Mouse (Mus musculus) neural tube, embryonic 12.5 days (tissue): ENCODE data around the gene Pofut2. TPM values are rescaled to one million over a fixed set of nuclear protein-coding genes. Genes with fewer than 3 reads are reported as not detected.

Experiments used
- ATAC-seq: fragments of 200-750 bp; cut with Nextera tagmentation; 2 replicates; pipeline ENCODE4 v1.8.0; 2017; ENCODE audit warnings: low read depth, mild to moderate bottlenecking, moderate TSS enrichment, moderate library complexity; ENCODE audit not compliant: low FRiP score
- H3K27ac ChIP-seq: fragments of 300-500 bp; sonication (generic); 2 replicates; pipeline ENCODE4 v1.5.1; 2016
- H3K27me3 ChIP-seq: fragments of 300-500 bp; sonication (generic); replicated peaks from 2 replicates; pipeline ENCODE4 v1.6.1; 2016; ENCODE audit warnings: mild to moderate bottlenecking
- H3K36me3 ChIP-seq: fragments of 300-500 bp; sonication (generic); 2 replicates; pipeline ENCODE4 v1.6.1; 2016; ENCODE audit warnings: mild to moderate bottlenecking
- H3K4me1 ChIP-seq: fragments of 300-500 bp; sonication (generic); 2 replicates; pipeline ENCODE4 v1.6.1; 2016
- H3K4me2 ChIP-seq: fragments of 300-500 bp; sonication (generic); replicated peaks from 2 replicates; pipeline ENCODE4 v1.6.1; 2016; ENCODE audit warnings: mild to moderate bottlenecking
- H3K4me3 ChIP-seq: fragments of 300-500 bp; sonication (generic); 2 replicates; pipeline ENCODE4 v1.5.1; 2016
- H3K9ac ChIP-seq: fragments of 300-500 bp; sonication (generic); 2 replicates; pipeline ENCODE4 v1.6.1; 2016; ENCODE audit warnings: mild to moderate bottlenecking
- H3K9me3 ChIP-seq: fragments of 300-500 bp; sonication (generic); 2 replicates; pipeline ENCODE4 v1.6.1; 2016; ENCODE audit warnings: mild to moderate bottlenecking
- WGBS: fragments of 180-500 bp; shearing (Covaris S2); methylation state at CpG from one replicate; pipeline ENCODE4 v1.1.7; 2016; 5-methylcytosine and 5-hydroxymethylcytosine counted together
- polyA plus RNA-seq: library from polyadenylated mRNA; unstranded; fragments of >200 nt; fragmentation: Nextera tagmentation; extraction: Ambion mirVana; gene quantifications from 2 replicates; pipeline ENCODE4 v1.2.1, GENCODE M21; 2016

The Pofut2 gene
- polyA plus RNA-seq, 1 experiment from 2014 or later, result 69.3 TPM

DNA sequence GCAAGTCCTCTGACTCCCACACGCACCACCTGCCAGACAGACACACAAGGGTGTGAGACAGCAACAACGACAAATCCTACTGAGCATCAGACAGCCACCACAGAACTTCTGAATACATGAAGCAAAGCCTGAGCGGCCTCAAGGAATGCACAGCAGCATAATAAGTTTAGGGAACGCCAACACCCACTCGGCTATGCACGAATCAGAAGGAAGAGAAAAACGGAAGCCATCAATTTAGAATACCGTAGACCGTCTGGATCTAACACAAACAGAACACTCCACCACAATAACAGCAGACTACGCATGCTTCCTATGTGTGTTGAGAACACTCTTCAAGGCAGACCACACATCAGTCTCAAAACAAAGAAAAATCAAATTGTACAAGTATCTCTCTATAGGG lies 50.0 kb downstream of the Pofut2 start:
- H3K27ac ChIP-seq, result no peak overlapping the region
- no peak for ATAC-seq
- 0 out of 2 replicates have a peak, but pooled peaks cover 3% of the 10 kb centered on the region for H3K36me3 ChIP-seq
- H3K27me3 ChIP-seq, result no peaks in the 10 kb centered on the region
- H3K4me1 ChIP-seq, result no peaks in the 10 kb centered on the region; the same call in 1 of the 2 replicates
- no peak overlapping the region for H3K4me2 ChIP-seq
- no peak overlapping the region for H3K9ac ChIP-seq
- H3K4me3 ChIP-seq, result no peak overlapping the region
- 77% methylated on average over 10 of the region's 10 CpGs for WGBS
- H3K9me3 ChIP-seq, result no peaks in the 10 kb centered on the region

DNA sequence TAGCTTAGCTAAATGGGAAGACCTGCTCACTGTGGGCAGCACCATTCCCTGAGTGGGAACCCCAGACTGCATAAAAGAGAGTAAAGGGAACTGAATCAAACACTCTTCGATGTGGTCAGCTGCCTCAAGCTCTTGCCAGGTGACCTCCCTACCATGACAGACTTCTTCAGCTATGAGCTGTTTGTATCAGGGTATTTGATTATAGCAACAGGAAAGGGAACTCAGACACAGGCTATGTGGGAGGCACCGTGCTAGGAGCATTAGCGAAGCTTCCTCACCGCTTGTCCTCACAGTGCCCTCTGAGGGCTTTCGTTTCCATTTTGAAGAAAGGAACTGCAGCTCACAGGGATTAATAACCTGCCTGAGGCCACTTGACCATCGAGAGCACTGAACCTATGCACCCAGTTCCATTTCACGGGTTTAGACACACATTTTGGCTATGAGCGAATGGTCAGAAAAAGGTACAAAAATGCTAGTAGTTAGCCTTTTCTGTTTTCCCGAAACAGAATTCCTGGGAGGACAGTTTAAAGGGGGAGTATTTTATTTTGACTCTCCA lies 55.8 kb downstream of the Pofut2 start:
- H3K4me3 ChIP-seq, result no peak overlapping the region
- H3K4me1 ChIP-seq, result no peaks in the 10 kb centered on the region
- no peaks in the 10 kb centered on the region for H3K9me3 ChIP-seq
- no peak for ATAC-seq
- no peak overlapping the region for H3K4me2 ChIP-seq
- H3K27me3 ChIP-seq, result no peaks in the 10 kb centered on the region
- H3K36me3 ChIP-seq, result 0 out of 2 replicates have a peak, but pooled peaks cover 3% of the 10 kb centered on the region
- H3K27ac ChIP-seq, result no peak overlapping the region
- H3K9ac ChIP-seq, result no peak overlapping the region
- WGBS, result 88% methylated on average over 9 of the region's 9 CpGs

DNA sequence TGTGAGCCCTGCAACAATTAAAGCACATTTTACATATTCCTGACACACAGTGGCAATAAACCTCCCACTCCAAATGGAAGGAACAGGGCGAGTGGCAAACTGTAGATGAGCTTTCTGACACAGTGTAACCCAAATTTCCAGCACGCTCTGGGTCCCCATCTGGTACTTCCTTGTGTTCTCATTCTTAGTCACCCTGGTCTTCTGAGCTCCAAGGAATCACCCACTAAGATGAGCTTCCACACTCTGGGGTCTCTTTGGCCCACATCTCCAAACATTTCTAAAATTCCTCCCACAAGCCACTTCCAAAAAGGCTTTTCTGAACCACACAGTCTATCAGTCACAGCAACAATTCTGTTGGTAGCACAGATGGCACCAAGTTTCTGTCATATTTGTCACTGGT lies 56.7 kb downstream of the Pofut2 start:
- WGBS, result 91% methylated on average over 2 of the region's 2 CpGs
- Histone ChIP-seq H3K4me1 (no peaks in the 10 kb centered on the region), H3K36me3 (0 out of 2 replicates have a peak, but pooled peaks cover 2% of the 10 kb centered on the region), H3K9me3 (no peaks in the 10 kb centered on the region), H3K27ac (no peak overlapping the region), H3K4me2 (no peak overlapping the region), H3K9ac (no peak overlapping the region), H3K27me3 (no peaks in the 10 kb centered on the region), H3K4me3 (no peak overlapping the region)
- ATAC-seq, result no peak

Other genes starting within 250 kb of the Pofut2 start
- gene Slc19a1, start 227.0 kb upstream of the Pofut2 start, polyA plus RNA-seq, result 29.1 and 33.3 TPM in 2 replicates
- 106 and 107 TPM in 2 replicates for gene Col18a1, start 92.7 kb upstream of the Pofut2 start, polyA plus RNA-seq
- gene Adarb1, start 159.1 kb downstream of the Pofut2 start, polyA plus RNA-seq, result 9.0 and 9.2 TPM in 2 replicates